Mouse (Mus musculus) left cerebral cortex, adult 18-20 months (tissue): ENCODE data around the gene Adipoq. TPM values are rescaled to one million over a fixed set of nuclear protein-coding genes. Genes with fewer than 3 reads are reported as not detected.
"Not testable (repeated sequence)": the region's sequence is repeated elsewhere in the genome, so short reads cannot be mapped to it uniquely, and the experiment has no call there.

Source experiments
- DNase-seq, 2 experiments: peaks; one replicate each; pipeline ENCODE4 v3.0.0; 2021 to 2022; ENCODE audit warnings: low spot score in 2 of 2, mixed read lengths in 1 of 2
- long read RNA-seq, 2 experiments: library from polyadenylated mRNA; stranded (forward); transcript quantifications; one replicate each; pipeline ENCODE4 v2.0.0; 2021
- total RNA-seq, 2 experiments: library from RNA; stranded (reverse); gene quantifications; 2 replicates each; pipeline ENCODE4 v1.2.3; 2021

Adipoq gene
- not detected for total RNA-seq
- long read RNA-seq, experiment 1: 0 reads
- long read RNA-seq, experiment 2: 0 reads

- DNase-seq: no peak
Measured at GRCm38 (mm10) chr16:23146280-23146679, at the start of gene Adipoq. Gene Adipoq, plus strand, starts transcription at chr16:23146536.

- DNase-seq: not testable (repeated sequence)
Measured at GRCm38 (mm10) chr16:23096886-23097285, 49.5 kb upstream of the Adipoq start.

DNA sequence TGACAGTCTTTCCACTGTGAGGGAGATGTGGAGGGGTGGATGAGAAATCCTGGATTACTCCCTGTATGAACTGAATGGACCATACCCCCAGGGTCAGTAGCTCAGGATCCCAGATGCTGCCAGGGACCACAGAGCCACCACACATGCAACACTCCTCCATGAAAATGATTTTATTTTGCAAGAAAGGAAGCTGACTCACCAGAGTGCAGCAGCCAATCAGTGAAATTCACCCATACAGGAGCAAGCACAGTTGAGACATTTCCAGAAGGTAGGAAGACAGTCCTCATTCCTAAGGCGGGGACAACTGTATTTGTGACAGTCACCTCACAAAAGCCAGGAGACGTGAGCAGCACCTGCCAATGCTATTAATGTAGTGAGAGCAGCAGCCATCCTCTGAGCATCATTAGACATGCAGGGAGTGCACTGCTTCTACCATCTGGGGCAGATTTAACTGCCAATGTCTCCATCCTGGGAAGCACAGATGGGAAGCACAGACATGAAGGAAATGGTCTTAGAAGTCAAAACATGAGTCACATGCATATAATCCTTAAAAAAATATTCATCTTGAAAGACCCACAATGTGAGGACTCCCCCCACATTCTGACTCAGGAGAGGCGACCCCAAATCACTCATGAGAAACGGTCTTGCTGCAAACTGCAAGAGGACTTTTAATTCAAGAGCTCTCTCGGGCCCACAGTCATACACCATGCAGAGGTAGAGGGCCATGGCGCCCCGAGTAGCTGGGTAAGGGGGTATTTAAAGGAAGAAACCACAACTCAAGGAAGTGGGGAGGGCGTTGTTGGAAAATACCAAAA lies 48.8 kb upstream of the Adipoq start:
- DNase-seq: peak in 1 of 2 experiments; percentile 29

DNA sequence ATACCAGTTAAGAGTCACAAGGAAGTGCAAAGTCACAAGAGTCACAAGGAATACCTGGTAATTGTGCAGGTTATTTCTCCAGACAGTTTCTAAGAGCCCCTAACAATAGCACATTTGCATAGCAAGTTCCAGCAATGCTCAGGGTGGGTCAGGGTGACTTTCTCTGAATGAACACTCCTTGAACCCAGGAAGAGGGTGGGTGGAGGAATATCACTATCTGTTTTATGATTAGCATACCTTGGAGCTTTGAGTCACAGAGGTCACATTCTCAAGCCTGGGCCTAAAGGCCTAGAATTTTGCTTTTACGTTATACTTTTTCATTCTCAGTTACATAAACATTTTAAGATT lies 48.3 kb upstream of the Adipoq start:
- DNase-seq: not testable (repeated sequence)

DNA sequence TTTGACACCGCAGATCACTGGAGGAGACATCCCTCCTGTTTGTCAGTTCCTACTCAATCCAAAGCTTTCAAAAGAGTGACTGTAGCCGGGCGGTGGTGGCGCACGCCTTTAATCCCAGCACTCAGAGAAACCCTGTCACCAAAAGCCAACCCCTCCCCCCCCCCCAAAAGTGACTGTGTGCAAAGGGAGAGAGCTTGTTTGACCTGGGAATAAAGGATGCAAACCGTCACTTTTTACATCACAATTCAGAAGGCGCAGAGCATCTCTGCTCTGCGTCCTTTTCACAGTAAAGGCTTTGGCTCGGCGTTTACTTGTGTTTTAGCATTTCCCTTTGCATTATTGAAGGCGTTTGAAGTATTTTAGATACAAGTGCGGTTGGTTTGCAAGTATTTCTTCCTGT lies 46.7 kb upstream of the Adipoq start:
- DNase-seq: no peak

GRCm38 (mm10) chr16:23100099-23100575 lies 46.2 kb upstream of the Adipoq start:
- DNase-seq: peak in 1 of 2 experiments; percentile 9

- no peak for DNase-seq
Measured at GRCm38 (mm10) chr16:23100613-23101012, 45.7 kb upstream of the Adipoq start.

GRCm38 (mm10) chr16:23102340-23103037 lies 43.8 kb upstream of the Adipoq start:
- DNase-seq: no peak

DNA sequence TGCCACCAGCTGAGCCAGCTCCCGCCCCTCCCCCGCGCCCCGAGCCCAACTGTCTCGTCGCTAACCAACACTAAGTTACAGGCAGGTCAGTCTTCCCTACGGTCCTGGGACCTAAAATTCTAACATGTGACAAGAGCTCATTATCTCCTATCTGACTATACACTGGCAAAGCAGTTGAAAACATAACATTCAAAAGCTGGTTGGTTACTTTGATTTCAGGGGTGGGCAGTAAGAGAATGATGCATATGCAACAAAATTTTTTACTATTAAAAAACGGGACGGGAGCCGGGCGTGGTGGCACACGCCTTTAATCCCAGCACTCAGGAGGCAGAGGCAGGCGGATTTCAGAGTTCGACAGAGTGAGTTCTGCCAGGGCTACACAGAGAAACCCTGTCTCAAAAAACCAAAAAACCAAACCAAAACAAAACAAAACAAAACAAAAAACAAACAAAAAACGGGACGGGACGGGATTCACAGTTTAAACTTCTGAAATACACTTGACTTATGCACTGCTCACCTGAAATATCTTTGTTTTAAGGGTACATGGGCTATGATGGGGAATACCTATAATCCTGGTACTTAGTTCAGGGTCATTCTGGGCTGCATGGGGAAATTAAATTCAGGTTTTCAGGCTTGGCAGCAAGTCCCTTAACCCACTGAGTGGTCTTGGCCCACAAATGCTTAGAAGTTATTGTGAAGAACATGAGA lies 43.1 kb upstream of the Adipoq start:
- no peak for DNase-seq

DNA sequence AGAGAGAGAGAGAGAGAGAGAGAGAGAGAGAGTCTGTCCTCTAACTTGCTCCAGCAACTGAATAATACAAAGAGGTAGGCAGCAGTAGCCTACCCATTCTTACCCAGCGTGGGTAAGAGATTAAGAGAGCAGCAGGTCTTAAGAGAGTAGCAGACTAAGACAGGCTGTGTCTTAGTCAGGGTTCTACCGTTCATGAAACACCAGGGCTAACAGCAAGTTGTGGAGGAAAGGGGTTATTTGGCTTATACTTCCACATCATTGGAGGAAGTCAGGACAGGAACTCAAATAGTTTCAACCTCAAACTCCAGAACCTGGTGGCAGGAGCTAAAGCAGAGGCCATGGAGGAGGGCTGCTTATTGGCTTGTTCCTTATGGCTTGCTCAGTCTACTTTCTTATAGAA lies 42.5 kb upstream of the Adipoq start:
- no peak for DNase-seq

GRCm38 (mm10) chr16:23106121-23106520 lies 40.2 kb upstream of the Adipoq start:
- DNase-seq: no peak

DNA sequence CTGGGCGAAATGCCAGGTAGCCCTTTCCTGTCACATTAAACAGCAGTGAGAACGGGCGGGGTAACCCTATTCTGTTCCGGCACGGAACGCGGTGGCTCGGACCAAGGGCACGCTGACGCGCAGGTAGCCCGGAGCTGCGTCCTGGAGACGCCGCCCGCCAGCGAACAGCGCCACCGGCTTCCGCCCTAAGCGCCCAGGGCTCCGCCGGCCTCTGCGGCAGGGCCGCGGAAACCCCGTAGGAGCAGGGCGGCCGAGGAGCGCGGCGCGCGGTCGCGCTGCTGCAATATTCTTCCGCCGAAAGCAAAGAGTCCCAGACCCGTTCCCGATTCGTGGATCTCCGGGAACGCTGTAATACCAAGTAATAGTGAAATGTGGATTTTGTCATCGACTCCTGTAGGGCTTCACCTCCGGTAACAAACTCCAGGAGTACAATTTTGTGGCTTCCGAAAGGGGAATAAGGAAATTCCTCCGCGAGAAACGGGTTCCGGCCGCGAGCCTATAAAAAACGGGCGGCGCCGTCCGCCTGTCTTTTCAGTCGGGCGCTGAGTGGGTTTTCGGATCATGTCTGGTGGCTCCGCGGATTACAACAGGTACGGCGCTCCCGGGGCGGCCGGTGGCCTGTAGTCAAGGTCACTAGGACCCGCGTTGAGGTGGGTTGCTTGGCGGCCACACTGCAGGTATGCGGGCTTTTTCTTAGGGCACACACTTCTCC lies 38.9 kb upstream of the Adipoq start, which contains the start of gene Eif4a2:
Eif4a2 (plus strand) TSS at position 214 of the 712 bp plus-strand sequence.
- peak; percentile 86 to 92 for DNase-seq

- DNase-seq: peak; percentile 76 to 77
Measured at GRCm38 (mm10) chr16:23107946-23108759, 38.2 kb upstream of the Adipoq start.

DNA sequence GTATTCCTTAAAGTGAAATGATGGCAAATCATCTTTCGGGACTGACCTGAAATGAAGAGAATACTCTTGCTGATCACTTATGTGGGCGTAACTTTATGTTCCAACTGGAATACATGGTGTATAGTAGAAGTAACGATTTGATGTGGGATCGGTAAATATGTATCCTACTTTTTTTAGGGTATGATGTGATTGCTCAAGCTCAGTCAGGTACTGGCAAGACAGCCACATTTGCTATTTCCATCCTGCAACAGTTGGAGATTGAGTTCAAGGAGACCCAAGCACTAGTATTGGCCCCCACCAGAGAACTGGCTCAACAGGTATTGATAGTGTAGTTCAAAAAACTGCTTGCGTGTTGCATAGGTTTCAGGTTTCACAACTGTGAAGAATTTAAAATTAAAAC lies 37.4 kb upstream of the Adipoq start:
- DNase-seq: no peak

DNA sequence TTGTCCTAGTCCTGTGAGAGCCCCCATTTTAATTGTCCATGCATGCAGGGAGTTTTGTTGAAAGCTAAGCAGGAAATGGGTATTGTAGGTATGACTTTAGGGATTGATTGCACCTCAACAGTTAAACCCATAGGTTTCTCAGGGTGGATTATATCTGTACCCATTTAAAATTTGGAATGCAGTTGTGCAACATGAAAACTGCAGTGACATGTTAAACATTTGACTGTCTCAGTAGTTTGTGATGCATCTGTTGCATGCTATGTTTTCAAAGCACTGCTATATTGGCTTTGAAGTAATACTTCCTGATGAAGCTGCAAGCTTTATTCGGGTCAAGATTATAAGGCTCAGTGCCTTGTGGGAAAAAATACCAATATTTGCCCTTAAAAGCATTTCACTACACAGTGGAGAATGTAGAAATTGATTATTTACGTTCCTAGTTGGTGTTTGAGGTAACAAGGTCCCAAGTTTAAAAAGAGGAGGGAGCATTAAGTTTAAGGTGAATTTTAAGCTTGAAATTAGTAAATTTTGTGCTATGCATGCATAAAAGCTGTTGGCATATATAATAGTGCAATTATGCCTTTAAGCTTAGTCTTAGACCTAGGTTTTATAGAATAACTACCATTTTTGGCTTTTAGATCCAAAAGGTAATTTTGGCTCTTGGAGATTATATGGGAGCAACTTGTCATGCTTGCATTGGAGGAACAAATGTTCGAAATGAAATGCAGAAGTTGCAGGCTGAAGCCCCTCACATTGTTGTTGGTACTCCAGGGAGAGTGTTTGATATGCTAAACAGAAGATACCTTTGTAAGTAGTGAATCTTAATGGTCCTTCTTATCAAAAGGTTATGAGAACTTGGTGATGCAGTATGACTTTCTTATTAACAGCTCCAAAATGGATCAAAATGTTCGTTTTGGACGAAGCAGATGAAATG lies 36.7 kb upstream of the Adipoq start:
- no peak for DNase-seq

DNA sequence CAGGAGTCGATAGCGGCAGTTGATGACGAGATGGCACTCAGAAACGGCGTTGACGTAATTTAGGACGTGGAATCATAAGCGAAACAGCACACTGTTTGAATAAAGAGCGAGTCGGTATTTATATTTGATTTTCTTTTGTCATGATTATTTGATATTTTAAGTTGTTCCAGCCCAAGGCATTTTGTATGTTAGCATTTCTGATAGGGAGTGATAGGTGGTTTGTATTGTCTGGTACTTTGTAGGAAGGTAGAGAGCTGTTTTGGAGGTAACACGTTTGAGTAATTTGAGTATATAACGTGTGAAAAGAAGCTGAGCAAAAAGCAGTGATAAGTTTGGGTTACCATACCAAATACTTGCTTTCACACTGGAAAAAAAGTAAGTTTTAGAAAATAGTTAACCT lies 34.0 kb upstream of the Adipoq start:
- DNase-seq: no peak

GRCm38 (mm10) chr16:23112861-23113435 lies 33.4 kb upstream of the Adipoq start:
- DNase-seq: no peak

DNA sequence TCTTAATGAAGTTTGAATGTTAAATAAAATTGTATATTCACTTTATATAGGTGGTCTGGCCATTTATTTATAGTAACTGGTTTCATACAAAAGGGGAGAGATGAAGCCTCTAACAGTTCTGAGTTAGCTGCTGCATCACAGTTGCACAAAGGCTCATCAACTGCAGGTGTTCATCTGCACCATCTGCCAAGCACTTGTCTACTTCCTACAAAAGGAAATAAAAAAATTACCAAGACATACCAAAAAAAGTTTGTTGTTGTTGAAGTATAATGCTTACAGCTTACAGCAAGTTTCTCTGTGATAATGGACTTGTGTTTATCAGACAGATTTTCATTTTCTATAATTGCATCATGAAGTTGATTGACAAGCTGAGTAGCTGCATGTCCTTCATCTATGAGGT lies 32.4 kb upstream of the Adipoq start:
- no peak for DNase-seq
